Mouse (Mus musculus) central nervous system, embryonic 11.5 days (tissue): ENCODE results near the gene Mxra7. TPM values are rescaled to one million over a fixed set of nuclear protein-coding genes. Genes with fewer than 3 reads are reported as not detected.

ENCODE experiments used
- polyA plus RNA-seq: library from polyadenylated mRNA; depleted of rRNA; stranded (reverse); fragments of >200 nt; gene quantifications from 2 replicates; pipeline ENCODE4 v1.2.3, GENCODE M21; 2012; rRNA removed

Mxra7 gene
- 32.4 and 66.0 TPM in 2 replicates for polyA plus RNA-seq

GRCm38 (mm10) chr11:116827534-116828165 is at the start of gene Mxra7:
Mxra7 (minus strand) TSS chr11:116828046.

GRCm38 (mm10) chr11:116852891-116853511 is 25.2 kb upstream of the Mxra7 start, which contains the start of gene Srsf2:
Srsf2 (minus strand) TSS chr11:116853094.

DNA sequence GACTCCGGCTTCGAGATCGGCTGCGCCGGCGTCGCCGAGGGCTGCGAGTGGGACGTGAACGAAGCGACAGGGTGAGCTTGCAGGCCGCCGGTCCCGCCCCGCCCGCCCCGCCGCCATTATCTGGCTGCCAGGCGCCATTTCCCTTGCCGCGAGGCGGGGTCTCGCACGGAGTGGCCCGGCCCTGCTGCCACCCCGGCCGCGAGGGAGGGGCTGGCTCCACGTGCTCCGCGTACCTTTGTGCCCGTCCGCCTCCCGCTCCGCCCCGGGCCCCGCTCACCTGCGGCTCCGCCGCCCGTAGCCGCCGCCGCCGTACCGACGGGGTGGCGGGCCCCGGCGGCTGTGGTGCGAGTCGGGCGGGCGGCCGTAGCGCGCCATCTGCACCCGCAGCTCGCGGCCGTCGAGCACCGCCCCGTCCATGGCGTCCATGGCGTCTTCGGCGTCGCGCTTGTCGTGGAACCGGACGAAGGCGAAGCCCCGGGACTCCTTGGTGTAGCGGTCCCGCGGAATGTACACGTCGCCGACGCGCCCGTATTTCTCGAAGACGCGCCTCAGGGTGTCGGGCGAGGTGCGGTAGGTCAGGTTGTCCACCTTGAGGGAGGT is 24.5 kb upstream of the Mxra7 start, which contains the start of gene Mfsd11:
TSS of gene Mfsd11 (plus strand) at position 150 of the 600 bp plus-strand sequence.

DNA sequence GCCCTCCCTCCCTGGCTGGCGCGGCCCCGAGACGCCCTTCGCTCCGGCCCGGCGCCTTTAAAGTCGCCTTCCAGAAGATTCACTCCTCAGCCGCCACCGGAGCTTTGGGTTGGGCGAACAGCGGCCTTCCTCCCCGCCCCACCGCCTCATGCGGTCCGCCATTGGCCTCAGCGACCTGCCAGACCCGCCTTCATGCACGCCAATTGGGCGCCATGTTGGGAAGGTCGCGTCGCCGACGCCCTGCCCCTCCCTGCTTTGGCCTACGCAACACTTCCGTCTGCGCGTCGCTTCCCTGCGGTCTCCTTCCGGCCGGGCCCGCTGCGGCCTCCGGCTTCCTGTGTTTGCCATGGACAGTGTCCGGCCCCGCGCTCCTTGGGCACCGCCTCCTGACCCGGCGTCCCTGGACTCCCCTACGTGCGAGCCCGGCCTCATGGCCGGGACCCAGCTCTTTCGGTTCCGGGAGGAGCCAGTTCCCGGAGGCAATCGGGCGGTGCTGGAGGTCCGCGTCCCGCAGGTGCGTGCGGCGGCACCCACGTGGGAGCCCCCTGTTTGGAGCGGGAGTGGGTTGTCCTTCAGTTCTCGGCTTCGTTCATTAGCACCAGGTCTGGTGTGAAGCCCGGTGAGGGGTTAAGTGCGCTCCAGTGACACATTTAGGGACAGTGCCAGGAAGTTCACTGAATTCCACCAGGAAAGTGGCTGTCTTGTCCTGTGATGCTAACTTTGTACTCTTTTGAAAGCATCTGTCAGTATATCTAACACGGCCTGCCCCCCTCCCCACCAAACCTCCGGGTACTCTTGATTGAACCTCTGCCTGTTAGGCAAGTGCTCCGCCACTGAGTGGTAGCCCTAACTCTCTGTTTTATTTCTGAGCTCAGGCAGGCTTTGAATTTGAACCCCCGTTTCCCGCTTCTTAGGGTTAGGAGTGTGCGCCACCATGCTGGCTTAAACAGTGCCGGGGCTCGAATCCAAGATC is 15.7 kb upstream of the Mxra7 start, which contains the start of the genes Mettl23 and Jmjd6:
TSS of gene Mettl23 (plus strand) at position 18 of the 973 bp plus-strand sequence.
TSS of gene Jmjd6 (minus strand) at position 189 of the 973 bp plus-strand sequence.

GRCm38 (mm10) chr11:116775407-116775806 is 52.4 kb downstream of the Mxra7 start, which contains the start of gene St6galnac1:
St6galnac1 (minus strand) TSS chr11:116775507.

Other genes with a start within 250 kb of the Mxra7 start
- gene Ube2o, start 246.6 kb downstream of the Mxra7 start, polyA plus RNA-seq, result 34.7 and 36.3 TPM in 2 replicates
- gene Aanat, start 241.6 kb downstream of the Mxra7 start, polyA plus RNA-seq, result 0.18 and 0.27 TPM in 2 replicates
- gene Rhbdf2, start 201.0 kb downstream of the Mxra7 start, polyA plus RNA-seq, result 2.6 and 6.7 TPM in 2 replicates
- gene Prcd, start 174.5 kb downstream of the Mxra7 start, polyA plus RNA-seq, result 0.23 and 0.32 TPM in 2 replicates
- 2.0 and 3.7 TPM in 2 replicates for gene Cygb, start 173.7 kb downstream of the Mxra7 start, polyA plus RNA-seq
- not detected in 2 replicates for gene St6galnac1, start 52.5 kb downstream of the Mxra7 start, polyA plus RNA-seq
- 28.8 and 42.8 TPM in 2 replicates for gene Mettl23, start 15.2 kb upstream of the Mxra7 start, polyA plus RNA-seq
- 52.1 and 68.8 TPM in 2 replicates for gene Jmjd6, start 15.4 kb upstream of the Mxra7 start, polyA plus RNA-seq
- 21.2 and 25.2 TPM in 2 replicates for gene Mfsd11, start 24.4 kb upstream of the Mxra7 start, polyA plus RNA-seq
- 737 and 742 TPM in 2 replicates for gene Srsf2, start 25.0 kb upstream of the Mxra7 start, polyA plus RNA-seq
- 20.5 and 21.7 TPM in 2 replicates for gene Mgat5b, start 90.8 kb upstream of the Mxra7 start, polyA plus RNA-seq